Mouse (Mus musculus): ENCODE measurements around the gene Slc26a11. TPM values are rescaled to one million over a fixed set of nuclear protein-coding genes. Genes with fewer than 3 reads are reported as not detected.
A peak's percentile ranks its signal among the peaks of the same experiment; 100 is the strongest.
"Not testable (repeated sequence)": the region's sequence is repeated elsewhere in the genome, so short reads cannot be mapped to it uniquely, and the experiment has no call there.

Gene Slc26a11
- polyA plus RNA-seq, 1 experiment: 5.5 TPM

- no peak overlapping the region for H3K27ac ChIP-seq (ENCODE audit: control insufficient read depth, insufficient read depth, low read depth, low read length)
- H3K4me3 ChIP-seq (ENCODE audit: control insufficient read depth, low read depth, low read length): no peak overlapping the region
- TF ChIP-seq POLR2A (IDR thresholded peaks at IDR 0.05; ENCODE audit: control insufficient read depth, low read depth, low read length) (no peak), CTCF (IDR thresholded peaks at IDR 0.05; ENCODE audit: control insufficient read depth, insufficient read depth, insufficient replicate concordance, low read depth, low read length) (no peak)
- no peaks in the 10 kb centered on the region for H3K27me3 ChIP-seq (ENCODE audit: control insufficient read depth, insufficient read depth, low read length)
- H3K4me1 ChIP-seq (ENCODE audit: control insufficient read depth, insufficient read depth, low read length): no peaks in the 10 kb centered on the region
- H3K36me3 ChIP-seq (ENCODE audit: control insufficient read depth, insufficient read depth, low read length): no peaks in the 10 kb centered on the region
These were observed 27.0 kb downstream of the Slc26a11 start for GRCm38 (mm10) chr11:119382338-119382850.

- Histone ChIP-seq H3K4me1 (ENCODE audit: control insufficient read depth, insufficient read depth, low read length) (peaks cover 7% of the 10 kb centered on the region), H3K4me3 (ENCODE audit: control insufficient read depth, low read depth, low read length) (no peak overlapping the region), H3K27me3 (ENCODE audit: control insufficient read depth, insufficient read depth, low read length) (no peaks in the 10 kb centered on the region), H3K36me3 (ENCODE audit: control insufficient read depth, insufficient read depth, low read length) (no peaks in the 10 kb centered on the region), H3K27ac (ENCODE audit: control insufficient read depth, insufficient read depth, low read depth, low read length) (no peak overlapping the region)
- no peak for TF ChIP-seq POLR2A (IDR thresholded peaks at IDR 0.05; ENCODE audit: control insufficient read depth, low read depth, low read length)
- no peak for TF ChIP-seq CTCF (IDR thresholded peaks at IDR 0.05; ENCODE audit: control insufficient read depth, insufficient read depth, insufficient replicate concordance, low read depth, low read length)
These were observed 29.5 kb downstream of the Slc26a11 start for GRCm38 (mm10) chr11:119384904-119385303.

- TF ChIP-seq POLR2A (IDR thresholded peaks at IDR 0.05; ENCODE audit: control insufficient read depth, low read depth, low read length) (no peak), CTCF (IDR thresholded peaks at IDR 0.05; ENCODE audit: control insufficient read depth, insufficient read depth, insufficient replicate concordance, low read depth, low read length) (no peak)
- H3K27me3 ChIP-seq (ENCODE audit: control insufficient read depth, insufficient read depth, low read length): no peaks in the 10 kb centered on the region
- H3K36me3 ChIP-seq (ENCODE audit: control insufficient read depth, insufficient read depth, low read length): no peaks in the 10 kb centered on the region
- H3K4me1 ChIP-seq (ENCODE audit: control insufficient read depth, insufficient read depth, low read length): peaks cover 9% of the 10 kb centered on the region
- no peak overlapping the region for H3K27ac ChIP-seq (ENCODE audit: control insufficient read depth, insufficient read depth, low read depth, low read length)
- no peak overlapping the region for H3K4me3 ChIP-seq (ENCODE audit: control insufficient read depth, low read depth, low read length)
These were observed 30.9 kb downstream of the Slc26a11 start for GRCm38 (mm10) chr11:119386306-119386705.

- H3K27me3 ChIP-seq (ENCODE audit: control insufficient read depth, insufficient read depth, low read length); H3K4me3 ChIP-seq (ENCODE audit: control insufficient read depth, low read depth, low read length); H3K27ac ChIP-seq (ENCODE audit: control insufficient read depth, insufficient read depth, low read depth, low read length); H3K36me3 ChIP-seq (ENCODE audit: control insufficient read depth, insufficient read depth, low read length): not testable (repeated sequence)
- H3K4me1 ChIP-seq (ENCODE audit: control insufficient read depth, insufficient read depth, low read length): peaks cover 15% of the 10 kb centered on the region
These were observed 31.9 kb downstream of the Slc26a11 start for GRCm38 (mm10) chr11:119387273-119387672.

- H3K36me3 ChIP-seq (ENCODE audit: control insufficient read depth, insufficient read depth, low read length): no peaks in the 10 kb centered on the region
- H3K4me3 ChIP-seq (ENCODE audit: control insufficient read depth, low read depth, low read length): peak overlapping the region; percentile 69
- peak overlapping the region; percentile 73 for H3K27ac ChIP-seq (ENCODE audit: control insufficient read depth, insufficient read depth, low read depth, low read length)
- peaks cover 16% of the 10 kb centered on the region for H3K4me1 ChIP-seq (ENCODE audit: control insufficient read depth, insufficient read depth, low read length)
- peak; percentile 2; the same call in 1 of the 2 replicates for TF ChIP-seq POLR2A (IDR thresholded peaks at IDR 0.05; ENCODE audit: control insufficient read depth, low read depth, low read length)
- TF ChIP-seq CTCF (IDR thresholded peaks at IDR 0.05; ENCODE audit: control insufficient read depth, insufficient read depth, insufficient replicate concordance, low read depth, low read length): no peak
- H3K27me3 ChIP-seq (ENCODE audit: control insufficient read depth, insufficient read depth, low read length): no peaks in the 10 kb centered on the region
These were observed 34.5 kb downstream of the Slc26a11 start for GRCm38 (mm10) chr11:119389851-119390270.

- Histone ChIP-seq H3K36me3 (ENCODE audit: control insufficient read depth, insufficient read depth, low read length) (no peaks in the 10 kb centered on the region), H3K27me3 (ENCODE audit: control insufficient read depth, insufficient read depth, low read length) (no peaks in the 10 kb centered on the region), H3K27ac (ENCODE audit: control insufficient read depth, insufficient read depth, low read depth, low read length) (peak overlapping the region; percentile 73), H3K4me3 (ENCODE audit: control insufficient read depth, low read depth, low read length) (peak overlapping the region; percentile 69), H3K4me1 (ENCODE audit: control insufficient read depth, insufficient read depth, low read length) (peaks cover 16% of the 10 kb centered on the region)
- TF ChIP-seq POLR2A (IDR thresholded peaks at IDR 0.05; ENCODE audit: control insufficient read depth, low read depth, low read length): peak; percentile 8; the same call in 1 of the 2 replicates
- no peak for TF ChIP-seq CTCF (IDR thresholded peaks at IDR 0.05; ENCODE audit: control insufficient read depth, insufficient read depth, insufficient replicate concordance, low read depth, low read length)
These were observed 35.2 kb downstream of the Slc26a11 start for GRCm38 (mm10) chr11:119390271-119391231.

GRCm38 (mm10) chr11:119391386-119392000 is 36.1 kb downstream of the Slc26a11 start:
- H3K27me3 ChIP-seq (ENCODE audit: control insufficient read depth, insufficient read depth, low read length): no peaks in the 10 kb centered on the region
- no peaks in the 10 kb centered on the region for H3K36me3 ChIP-seq (ENCODE audit: control insufficient read depth, insufficient read depth, low read length)
- no peak for TF ChIP-seq CTCF (IDR thresholded peaks at IDR 0.05; ENCODE audit: control insufficient read depth, insufficient read depth, insufficient replicate concordance, low read depth, low read length)
- no peak for TF ChIP-seq POLR2A (IDR thresholded peaks at IDR 0.05; ENCODE audit: control insufficient read depth, low read depth, low read length)
- peak overlapping the region; percentile 81 for H3K27ac ChIP-seq (ENCODE audit: control insufficient read depth, insufficient read depth, low read depth, low read length)
- peaks cover 16% of the 10 kb centered on the region for H3K4me1 ChIP-seq (ENCODE audit: control insufficient read depth, insufficient read depth, low read length)
- peak overlapping the region; percentile 3; the same call in 1 of the 2 replicates for H3K4me3 ChIP-seq (ENCODE audit: control insufficient read depth, low read depth, low read length)
